Mouse (Mus musculus) cerebellum, postnatal 36 days (tissue): Measurements from ENCODE around the gene Sesn2.
"Not testable (repeated sequence)": the region's sequence is repeated elsewhere in the genome, so short reads cannot be mapped to it uniquely, and the experiment has no call there.

Experiments
- DNase-seq, 2 experiments: peaks; one replicate each; pipeline ENCODE4 v3.0.0; 2021 to 2022; ENCODE audit warnings: mixed read lengths in 2 of 2

The Sesn2 gene

DNA sequence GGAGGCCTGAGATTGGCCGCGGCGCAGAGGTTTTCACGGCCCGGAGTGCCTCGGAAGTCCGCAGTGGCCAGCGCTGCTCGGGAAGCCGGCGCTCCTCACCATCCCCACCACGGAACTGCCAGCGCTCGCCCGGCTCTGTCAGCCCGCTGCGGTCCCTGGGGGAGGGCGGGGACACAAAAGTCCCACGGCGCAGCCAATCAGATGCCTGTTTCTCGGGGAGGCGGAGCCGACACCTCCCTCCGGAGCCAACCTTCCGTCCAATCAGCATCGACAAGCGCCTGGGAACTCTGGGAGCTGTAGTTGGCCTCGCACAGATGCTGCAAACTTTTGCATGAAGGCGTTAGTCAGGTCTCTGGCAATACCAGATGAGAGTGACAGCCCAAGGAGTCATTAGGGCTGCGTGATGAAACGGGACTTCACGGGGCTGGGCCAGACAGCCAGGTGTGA lies at the start of gene Sesn2:
Gene Sesn2 (minus strand): TSS at position 150 of the 447 bp plus-strand sequence.
- peak; percentile 94 to 96 for DNase-seq

- DNase-seq, result not testable (repeated sequence)
Measured at GRCm38 (mm10) chr4:132555550-132555949, 45.2 kb upstream of the Sesn2 start.

DNA sequence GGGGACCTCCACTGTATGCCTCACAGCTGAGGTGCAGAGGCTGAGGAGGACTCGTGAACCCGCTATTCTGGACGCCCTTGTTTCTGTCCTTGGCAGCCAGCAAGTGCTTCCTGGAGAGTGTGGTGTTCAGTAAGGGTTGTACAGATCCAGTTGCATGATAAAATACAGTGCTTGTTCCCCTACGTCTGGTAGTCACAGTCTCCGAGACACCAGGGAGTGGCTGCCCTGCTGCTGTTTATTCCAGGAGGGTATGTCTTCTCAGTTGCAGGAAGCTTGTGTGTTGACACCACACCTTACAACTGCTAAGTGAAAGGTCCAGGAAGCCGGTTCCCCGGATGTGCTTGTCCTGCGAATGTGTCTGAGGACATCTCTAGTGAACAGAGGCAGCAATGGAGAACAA lies 44.4 kb upstream of the Sesn2 start:
- no peak for DNase-seq

- DNase-seq, result no peak
Measured at GRCm38 (mm10) chr4:132554221-132554620, 43.9 kb upstream of the Sesn2 start.

DNA sequence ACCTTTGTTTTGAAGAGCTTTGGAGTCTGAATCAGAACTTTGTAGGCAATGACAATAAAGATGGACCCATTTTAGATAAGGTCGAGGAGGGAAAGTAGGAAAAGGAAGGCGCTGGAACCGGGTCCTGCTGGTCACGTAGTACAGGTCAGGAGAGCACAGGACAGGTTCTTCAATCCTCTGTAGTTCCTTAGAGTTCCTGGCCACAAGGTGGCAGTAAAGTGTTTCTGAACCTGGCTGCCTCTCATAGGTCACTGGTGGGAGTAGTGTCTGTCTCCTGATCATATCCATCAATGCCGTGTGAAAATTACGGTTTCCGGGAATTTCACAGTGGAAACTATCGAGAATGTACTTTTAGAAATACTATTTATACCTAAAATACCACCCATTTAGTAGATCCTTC lies 35.5 kb upstream of the Sesn2 start:
- DNase-seq, result peak; percentile 54 to 77

DNA sequence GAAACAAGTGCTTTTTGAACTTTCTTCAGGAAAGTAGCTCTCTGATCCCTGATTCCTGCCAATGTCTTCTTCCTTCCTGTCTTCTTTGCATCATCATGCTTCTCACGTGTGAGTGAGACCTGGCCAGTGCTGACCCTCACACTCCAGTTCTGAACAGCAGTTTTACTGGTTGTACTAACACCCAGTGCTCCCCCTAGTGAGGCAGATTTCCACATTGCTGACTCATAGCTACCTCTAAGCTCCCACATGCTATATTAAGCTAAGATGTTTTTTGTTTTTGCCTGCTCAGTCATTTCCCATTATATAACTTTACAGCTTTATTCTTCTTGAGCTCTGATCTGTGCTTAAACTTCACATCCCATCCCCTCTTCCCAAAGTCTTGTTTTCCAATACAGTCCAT lies 32.4 kb upstream of the Sesn2 start:
- DNase-seq, result no peak

- no peak for DNase-seq
Measured at GRCm38 (mm10) chr4:132541413-132541812, 31.1 kb upstream of the Sesn2 start.

DNA sequence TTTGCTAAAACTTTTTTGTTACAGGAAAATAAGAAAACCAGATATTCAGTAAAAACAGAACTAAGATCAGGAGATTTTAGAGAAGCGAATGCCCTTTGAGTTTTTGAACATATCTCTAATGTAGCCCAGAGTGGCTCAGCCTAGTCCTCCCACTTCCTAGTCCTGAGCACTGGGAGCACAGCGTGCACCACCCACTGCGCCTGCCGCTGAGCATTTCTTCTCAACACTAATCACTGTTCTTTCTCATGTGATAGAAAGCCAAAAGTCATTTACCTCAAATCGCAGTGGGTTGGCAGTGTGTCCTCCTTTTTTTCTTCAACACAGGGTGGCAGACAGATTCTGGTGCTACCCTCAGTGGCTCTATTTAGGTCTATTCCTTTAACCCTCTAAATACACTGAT lies 29.2 kb upstream of the Sesn2 start:
- no peak for DNase-seq

DNA sequence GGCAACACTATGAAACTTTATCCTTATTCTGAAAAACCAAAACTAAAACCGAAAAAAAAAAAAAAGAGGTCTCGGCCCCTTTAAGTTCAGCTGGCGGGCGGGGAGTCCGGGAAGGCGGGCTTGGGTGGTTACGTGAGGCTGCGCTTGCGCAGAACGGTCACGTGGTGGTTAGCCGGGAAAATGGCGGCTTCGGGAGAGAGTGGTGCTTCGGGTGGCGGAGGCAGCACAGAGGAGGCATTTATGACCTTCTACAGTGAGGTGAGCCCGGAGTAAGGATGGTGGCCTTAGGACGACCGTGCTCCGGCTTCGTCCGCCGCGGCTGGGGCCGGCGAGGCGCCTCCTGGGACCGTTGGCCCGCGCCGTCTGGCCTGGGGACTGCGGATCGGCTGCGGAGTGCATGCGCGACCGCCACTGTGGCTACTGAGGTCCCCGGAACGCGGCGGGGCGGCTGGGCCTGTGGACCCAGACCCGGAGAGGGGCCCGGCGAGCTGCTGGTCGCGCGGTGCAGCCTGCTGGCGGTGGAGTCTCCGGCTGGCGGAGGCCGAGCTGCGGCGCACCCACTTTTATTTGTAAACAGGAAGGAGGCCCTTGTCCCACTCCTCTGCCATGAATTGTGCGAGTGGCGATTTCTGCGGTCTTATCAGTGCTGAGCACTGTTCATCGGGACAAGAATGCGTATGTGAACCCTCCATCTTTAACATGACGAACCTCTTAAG lies 25.3 kb upstream of the Sesn2 start, which contains the start of gene Dnajc8:
Gene Dnajc8 (plus strand): TSS at position 145 of the 716 bp plus-strand sequence.
- DNase-seq, result peak; percentile 96 to 97

GRCm38 (mm10) chr4:132532981-132533916 lies 22.9 kb upstream of the Sesn2 start, which contains the start of gene Atpif1:
Atpif1 (minus strand) TSS chr4:132533659.
- peak; percentile 88 to 91 for DNase-seq

GRCm38 (mm10) chr4:132532496-132532895 lies 22.2 kb upstream of the Sesn2 start:
- DNase-seq, result no peak

DNA sequence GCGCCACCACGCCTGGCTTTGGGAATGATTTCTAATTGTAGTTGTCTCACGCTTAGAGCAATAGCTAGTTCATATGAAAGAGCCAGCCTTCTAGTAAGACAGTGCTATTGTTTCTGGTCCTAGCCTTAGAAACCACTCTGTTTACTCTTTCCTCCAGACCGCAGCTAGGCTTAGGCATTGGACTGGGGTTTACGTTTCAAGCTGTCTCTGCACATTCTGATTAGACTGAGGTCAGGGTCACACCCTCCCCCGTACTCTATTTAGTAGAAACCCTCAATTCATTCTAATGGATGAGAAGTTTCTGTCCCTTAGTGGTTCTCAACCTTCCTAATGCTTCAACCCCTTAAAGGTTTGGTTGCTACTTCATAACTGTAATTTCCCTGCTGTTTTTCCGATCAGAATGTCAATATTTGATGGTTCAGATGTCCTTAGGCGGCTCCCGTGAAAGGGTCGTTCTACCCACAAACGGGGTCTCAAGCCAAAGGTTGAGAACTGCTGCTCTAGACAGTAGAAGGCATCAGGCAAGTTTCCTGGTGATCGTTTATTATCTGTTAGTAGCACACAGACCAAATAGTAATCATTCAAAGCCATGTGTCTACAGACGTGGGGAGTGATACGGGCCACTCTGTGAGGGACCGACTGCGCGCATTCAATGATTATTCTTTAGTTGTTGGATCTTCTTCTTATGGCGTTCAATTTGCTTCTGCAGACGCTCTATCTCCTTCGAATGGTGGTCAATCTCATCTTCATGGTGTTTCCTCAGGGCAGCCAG lies 19.9 kb upstream of the Sesn2 start:
- DNase-seq, result no peak

GRCm38 (mm10) chr4:132529344-132529743 lies 19.0 kb upstream of the Sesn2 start:
- DNase-seq, result no peak

GRCm38 (mm10) chr4:132527917-132528522 lies 17.7 kb upstream of the Sesn2 start:
- no peak for DNase-seq

GRCm38 (mm10) chr4:132526678-132527077 lies 16.4 kb upstream of the Sesn2 start:
- DNase-seq, result no peak

DNA sequence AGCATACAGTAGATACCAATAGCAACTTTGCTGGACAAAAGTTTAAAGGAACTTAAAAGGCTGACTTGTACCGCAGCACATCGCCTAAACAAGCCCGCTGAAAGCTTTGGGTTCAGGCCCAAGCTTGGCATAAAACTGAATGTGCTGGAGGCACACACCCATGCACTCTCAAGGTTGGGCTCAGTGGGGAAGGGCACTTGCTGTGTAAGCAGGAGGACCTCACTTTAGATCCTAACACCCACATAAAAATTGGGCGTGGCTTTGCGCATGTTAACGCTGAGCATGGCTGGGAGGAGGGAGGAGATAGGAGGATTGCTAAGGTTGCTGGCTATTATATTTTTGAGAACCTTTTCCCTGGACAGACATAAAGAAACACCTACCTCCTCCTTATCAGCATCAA lies 14.5 kb upstream of the Sesn2 start:
- no peak for DNase-seq

GRCm38 (mm10) chr4:132524321-132524741 lies 14.0 kb upstream of the Sesn2 start:
- DNase-seq, result no peak

DNA sequence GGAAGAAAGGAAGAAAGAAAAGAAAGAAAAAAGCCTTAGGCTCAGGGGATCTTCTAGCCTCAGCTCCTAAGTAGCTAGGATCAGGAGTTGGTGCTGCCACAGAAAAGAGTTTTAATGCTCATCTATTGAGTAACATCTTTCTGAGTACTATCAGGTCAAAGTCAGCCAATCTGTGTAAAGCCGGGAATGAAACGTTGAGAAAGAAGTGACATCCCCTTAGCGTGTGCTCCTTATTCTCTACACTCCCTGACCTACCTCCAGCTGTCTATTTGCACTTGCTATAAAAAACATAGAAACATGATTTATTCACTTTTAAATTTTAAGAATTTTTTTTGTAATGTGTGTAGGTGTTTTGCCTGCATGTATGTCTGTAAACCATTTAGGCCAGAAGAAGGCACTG lies 8.9 kb upstream of the Sesn2 start:
- no peak for DNase-seq

DNA sequence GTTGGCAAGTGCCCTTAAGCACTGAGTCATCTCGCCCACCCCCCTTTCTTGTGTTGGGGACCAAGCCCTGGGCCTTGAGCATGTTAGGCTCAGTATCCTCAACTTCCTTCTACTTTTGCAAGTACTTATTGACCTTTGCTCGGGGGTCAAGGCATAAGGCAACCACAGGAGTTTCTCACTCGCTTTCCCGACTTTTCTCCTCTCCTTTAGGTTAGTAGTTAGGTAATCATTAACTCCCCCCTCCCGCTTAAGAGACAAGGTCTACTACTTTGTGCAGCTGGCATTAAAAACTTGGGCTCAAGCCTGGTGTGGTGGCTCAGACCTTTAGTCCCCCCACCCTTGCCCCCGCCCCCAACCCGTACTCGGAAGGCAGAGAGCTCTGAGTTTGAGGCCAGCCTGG lies 7.8 kb upstream of the Sesn2 start:
- DNase-seq, result no peak

DNA sequence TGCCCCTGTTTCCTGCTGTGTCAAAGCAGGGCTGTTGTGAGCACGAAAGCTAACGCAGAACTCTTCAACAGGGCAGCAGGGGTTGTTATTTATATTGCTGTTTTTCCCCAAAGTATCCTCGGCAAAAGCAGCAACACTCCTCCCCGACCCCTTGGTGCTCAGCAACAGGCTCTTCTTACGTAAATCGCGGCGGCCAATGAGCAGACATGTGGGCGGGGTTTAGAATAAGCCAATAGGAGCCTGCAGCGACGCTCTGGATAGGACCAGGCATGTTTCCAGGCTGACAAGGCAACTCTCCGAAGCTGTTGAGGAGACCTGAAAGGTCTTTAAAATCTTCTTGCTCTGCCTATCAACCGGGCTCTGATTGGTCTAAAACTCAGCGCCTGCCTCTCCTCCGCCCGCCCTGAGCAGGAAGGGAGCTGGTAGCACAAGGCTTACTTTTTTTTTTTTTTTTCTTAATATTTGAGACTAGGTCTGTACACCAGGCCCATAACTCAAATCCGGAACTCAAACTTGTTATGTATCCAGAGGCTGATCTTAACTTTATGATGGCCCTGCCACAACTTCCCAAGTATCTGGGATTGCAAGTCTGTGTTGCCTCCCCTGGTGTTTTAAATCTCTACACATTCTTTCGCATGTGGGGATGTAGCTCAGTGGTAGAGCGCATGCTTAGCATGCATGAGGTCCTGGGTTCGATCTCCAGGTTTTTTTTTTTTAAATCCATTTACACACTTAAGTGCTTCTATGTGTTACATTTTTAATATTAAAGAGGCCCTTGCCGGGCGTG lies 5.3 kb upstream of the Sesn2 start:
- peak; percentile 84 to 85 for DNase-seq

- peak; percentile 88 to 90 for DNase-seq
Measured at GRCm38 (mm10) chr4:132514555-132515135, 4.3 kb upstream of the Sesn2 start.
